Mouse (Mus musculus) cortical plate, adult 2 months (tissue): ENCODE data around the gene H2al1b.
"Not testable (repeated sequence)": the region's sequence is repeated elsewhere in the genome, so short reads cannot be mapped to it uniquely, and the experiment has no call there.

Experiments used
- CTCF ChIP-seq: fragments of 200-500 bp; IDR thresholded peaks from 2 replicates; pipeline ENCODE4 v1.5.1; 2011; ENCODE audit warnings: mild to moderate bottlenecking, control low read depth, low read length; ENCODE audit not compliant: insufficient read depth; ENCODE audit errors: extremely low read depth
- POLR2A ChIP-seq: fragments of 200-500 bp; IDR thresholded peaks from 2 replicates; pipeline ENCODE4 v1.6.1; 2011; ENCODE audit warnings: mild to moderate bottlenecking, low read length, control low read depth; ENCODE audit not compliant: insufficient read depth; ENCODE audit errors: extremely low read depth

DNA sequence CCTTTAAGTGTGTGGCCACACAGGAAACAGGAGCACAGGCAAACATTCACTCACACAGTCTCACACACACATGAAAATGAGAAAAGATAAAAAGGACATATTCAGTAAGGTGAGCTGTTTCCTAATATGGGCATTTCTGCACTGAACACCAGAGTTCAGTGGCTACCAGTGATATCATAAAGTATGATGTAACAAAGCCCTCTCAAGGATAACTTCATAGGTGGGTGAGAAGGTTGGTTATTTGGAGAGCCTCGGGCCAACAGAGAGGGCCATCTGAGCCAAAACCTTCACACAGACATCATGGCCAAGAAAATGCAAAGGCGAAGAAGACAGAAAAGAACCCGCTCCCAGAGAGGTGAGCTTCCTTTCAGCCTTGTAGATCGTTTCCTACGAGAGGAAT lies 22.1 kb downstream of the H2al1b start, which contains the start of gene H2al1i:
- not testable (repeated sequence) for TF ChIP-seq POLR2A, CTCF
